Mouse (Mus musculus) embryonic fibroblast, embryonic 13.5 days (primary cell): ENCODE measurements around the gene Jpt1. TPM values are rescaled to one million over a fixed set of nuclear protein-coding genes. Genes with fewer than 3 reads are reported as not detected.

Experiments used
- H3K27ac ChIP-seq: 2 replicates; pipeline ENCODE4 v1.5.1; 2012; ENCODE audit warnings: low read length, control low read depth, inconsistent platforms; ENCODE audit not compliant: insufficient read depth
- H3K4me1 ChIP-seq: 2 replicates; pipeline ENCODE4 v1.6.1; 2011; ENCODE audit warnings: low read length; ENCODE audit not compliant: control insufficient read depth, insufficient read depth
- H3K4me3 ChIP-seq: 2 replicates; pipeline ENCODE4 v1.5.1; 2011; ENCODE audit warnings: mild to moderate bottlenecking, control low read depth, low read length; ENCODE audit not compliant: insufficient read depth
- CTCF ChIP-seq: IDR thresholded peaks from 2 replicates; pipeline ENCODE4 v1.5.1; 2011; ENCODE audit warnings: mild to moderate bottlenecking, control low read depth, low read length, moderate library complexity, borderline replicate concordance; ENCODE audit not compliant: insufficient read depth
- POLR2A ChIP-seq: IDR thresholded peaks from 2 replicates; pipeline ENCODE4 v1.6.1; 2011; ENCODE audit warnings: low read depth, mild to moderate bottlenecking, control low read depth, low read length, moderate library complexity
- polyA plus RNA-seq: library from polyadenylated mRNA; stranded (reverse); fragments of >200 nt; gene quantifications from 2 replicates; pipeline ENCODE4 v1.2.4, GENCODE M21; 2011; ENCODE audit warnings: low read depth; ENCODE audit not compliant: missing spikeins, insufficient read length

Gene Jpt1
- polyA plus RNA-seq: 141 and 164 TPM in 2 replicates

DNA sequence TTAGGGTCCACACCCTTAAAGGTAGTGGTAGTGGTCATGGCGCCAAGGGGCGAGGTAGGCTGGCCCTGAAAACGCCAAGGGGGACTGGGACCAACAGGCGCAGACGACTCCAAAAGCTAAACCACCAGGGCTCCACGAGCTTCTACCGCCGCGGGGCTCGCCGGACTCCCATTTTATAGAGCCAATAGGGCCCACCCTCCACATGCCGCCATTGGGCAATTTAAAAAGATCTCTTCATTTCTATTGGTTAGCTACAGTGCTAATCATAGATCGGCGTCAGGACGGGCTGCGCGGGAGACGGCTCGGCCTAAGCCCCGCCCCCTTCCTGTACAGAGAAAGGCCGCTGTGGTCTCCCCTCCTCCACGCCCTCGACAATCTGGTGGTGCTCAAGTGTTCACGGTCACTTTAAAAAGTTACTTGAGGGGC, at the start of gene Jpt1:
Gene Jpt1, minus strand, starts transcription at position 150 of the 426 bp plus-strand sequence.
- TF ChIP-seq CTCF (no peak), POLR2A (peak; percentile 99)
- H3K4me1 ChIP-seq: peaks cover 6% of the 10 kb centered on the region
- H3K27ac ChIP-seq: 0 out of 2 replicates have a peak within 1 kb of the TSS, but pooled peaks have one; percentile 16
- H3K4me3 ChIP-seq: peak within 1 kb of the TSS; percentile 91

GRCm38 (mm10) chr11:115563406-115563805, 49.2 kb upstream of the Jpt1 start:
- no peaks in the 10 kb centered on the region; the same call in 1 of the 2 replicates for H3K4me1 ChIP-seq
- TF ChIP-seq POLR2A (no peak), CTCF (no peak)
- 0 out of 2 replicates have a peak overlapping the region, but pooled peaks have one; percentile 37 for H3K27ac ChIP-seq
- peak overlapping the region; percentile 46 for H3K4me3 ChIP-seq

- TF ChIP-seq POLR2A (no peak), CTCF (no peak)
- H3K4me1 ChIP-seq: no peaks in the 10 kb centered on the region
- H3K27ac ChIP-seq: no peak overlapping the region
- no peak overlapping the region for H3K4me3 ChIP-seq
Measured at GRCm38 (mm10) chr11:115555717-115556116, 41.5 kb upstream of the Jpt1 start.

DNA sequence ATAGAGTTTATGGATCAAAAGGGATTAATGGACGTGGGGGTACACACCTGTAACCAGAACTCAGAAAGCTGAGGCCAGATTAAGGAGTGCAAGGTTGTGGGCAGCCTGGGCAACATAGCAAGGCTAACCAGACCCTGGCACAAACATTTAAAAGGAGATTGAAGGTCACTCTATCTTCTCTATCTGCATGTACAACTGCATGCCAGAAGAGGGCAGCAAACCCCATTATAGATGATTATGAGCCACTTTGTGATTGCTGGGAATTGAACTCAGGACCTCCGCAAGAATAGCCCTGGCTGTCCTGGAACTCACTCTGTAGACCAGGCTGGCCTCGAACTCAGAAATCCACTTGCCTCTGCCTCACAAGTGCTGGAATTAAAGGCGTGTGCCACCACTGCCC, 38.6 kb upstream of the Jpt1 start:
- Histone ChIP-seq H3K4me3 (no peak overlapping the region), H3K4me1 (no peaks in the 10 kb centered on the region), H3K27ac (no peak overlapping the region)
- TF ChIP-seq CTCF (no peak), POLR2A (no peak)

- no peaks in the 10 kb centered on the region for H3K4me1 ChIP-seq
- TF ChIP-seq POLR2A (no peak), CTCF (no peak)
- no peak overlapping the region for H3K4me3 ChIP-seq
- no peak overlapping the region for H3K27ac ChIP-seq
Measured at GRCm38 (mm10) chr11:115543571-115543970, 29.4 kb upstream of the Jpt1 start.

DNA sequence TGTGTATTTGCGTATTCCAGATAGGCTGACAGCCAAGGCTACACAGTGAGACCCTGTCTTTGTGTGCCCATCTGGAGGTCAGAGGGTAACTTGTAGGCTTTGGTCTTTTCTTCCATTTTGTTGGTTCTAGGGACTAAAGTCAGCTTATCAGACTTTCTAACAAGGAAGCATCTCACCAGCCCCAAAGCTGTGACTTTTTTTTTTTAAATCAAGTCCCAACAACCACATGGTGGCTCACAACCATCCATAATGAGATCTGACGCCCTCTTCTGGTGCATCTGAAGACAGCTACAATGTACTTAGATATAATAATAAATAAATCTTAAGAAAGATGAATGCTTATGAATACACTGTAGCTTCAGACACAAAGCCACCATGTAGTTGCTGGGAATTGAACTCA, 23.9 kb upstream of the Jpt1 start:
- TF ChIP-seq POLR2A (no peak), CTCF (no peak)
- Histone ChIP-seq H3K4me3 (no peak overlapping the region), H3K27ac (no peak overlapping the region), H3K4me1 (no peaks in the 10 kb centered on the region)

GRCm38 (mm10) chr11:115536856-115537568, 22.8 kb upstream of the Jpt1 start:
- Histone ChIP-seq H3K27ac (peak overlapping the region; percentile 77), H3K4me1 (no peaks in the 10 kb centered on the region), H3K4me3 (no peak overlapping the region)
- TF ChIP-seq CTCF (no peak), POLR2A (0 out of 2 replicates have a peak, but pooled peaks have one; percentile 23)

DNA sequence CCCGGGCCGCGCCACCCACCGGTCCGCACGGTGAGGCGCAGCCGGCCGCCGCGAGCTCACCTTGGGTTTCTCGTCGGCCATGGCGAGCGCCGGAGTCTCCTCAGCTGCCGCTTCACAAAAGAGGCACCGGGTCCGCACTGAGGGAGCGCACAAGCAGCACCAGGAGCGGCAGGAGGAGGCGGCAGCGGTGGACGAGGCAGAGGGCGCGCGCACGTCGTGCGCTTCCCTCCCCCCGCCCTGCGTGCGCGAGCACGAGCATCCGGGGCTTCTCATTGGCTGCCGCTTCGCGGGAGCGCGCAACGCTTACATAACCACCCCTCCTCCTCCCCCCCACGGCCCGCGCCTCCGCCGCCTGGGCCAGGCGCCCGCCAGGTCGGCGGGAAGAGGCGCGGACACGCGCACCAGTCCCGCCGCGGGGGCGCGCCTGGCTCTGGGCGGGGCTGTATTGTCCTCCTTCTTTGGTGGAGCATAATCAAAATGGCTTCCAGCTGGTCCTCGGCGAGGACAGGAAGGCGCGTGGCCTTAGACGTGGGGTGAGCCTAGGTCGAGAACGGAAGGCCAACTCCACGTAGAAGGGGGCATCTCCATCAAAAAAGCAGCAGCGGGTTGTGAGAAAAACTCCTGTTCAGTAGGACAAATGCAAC, 22.0 kb upstream of the Jpt1 start, which contains the start of gene Sumo2:
Gene Sumo2, minus strand, starts transcription at position 239 of the 644 bp plus-strand sequence.
- Histone ChIP-seq H3K27ac (peak within 1 kb of the TSS; percentile 87), H3K4me1 (no peaks in the 10 kb centered on the region), H3K4me3 (peak within 1 kb of the TSS; percentile 91)
- TF ChIP-seq POLR2A (peak; percentile 73), CTCF (no peak)

DNA sequence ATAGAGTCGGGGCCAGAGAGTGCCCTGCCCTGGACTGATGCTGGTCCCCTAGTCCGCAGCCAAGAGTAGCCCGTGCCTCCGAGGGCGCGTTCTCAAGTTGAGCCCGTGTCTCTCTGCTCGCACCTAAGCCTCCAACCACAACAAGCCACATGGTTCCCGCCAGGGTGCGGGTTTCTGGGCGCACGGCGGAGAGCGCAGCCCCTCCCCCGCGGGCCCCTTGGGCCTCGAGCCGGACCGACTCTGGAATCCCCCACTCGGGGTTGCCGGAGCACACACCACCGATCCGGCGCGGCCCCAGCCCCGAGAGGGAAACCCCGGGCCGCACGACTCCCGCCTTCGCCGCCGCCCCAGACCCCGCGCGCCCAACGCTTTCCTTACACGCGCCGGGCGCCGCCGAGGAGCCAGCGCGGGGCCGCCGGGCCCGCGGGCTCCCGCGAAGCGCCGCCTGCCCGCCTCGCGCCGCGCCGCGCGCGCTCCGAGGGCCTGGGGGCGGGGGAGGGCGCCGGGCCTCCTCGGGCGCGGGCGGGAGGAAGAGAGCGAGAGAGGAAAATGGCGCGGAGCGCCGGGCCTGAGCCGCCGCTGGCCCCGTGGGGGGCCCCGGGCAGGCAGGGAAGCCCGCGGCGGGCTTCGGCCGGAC, 21.3 kb upstream of the Jpt1 start:
- Histone ChIP-seq H3K27ac (peak overlapping the region; percentile 87), H3K4me1 (no peaks in the 10 kb centered on the region), H3K4me3 (peak overlapping the region; percentile 91)
- TF ChIP-seq POLR2A (no peak), CTCF (no peak)
